In genomic region chr9:60873257-60874054, GRCm38 (mm10) we compare ENCODE assay signal across 15 mouse cellular contexts.
DNase-seq lines count a peak whose midpoint lies in the region; ATAC-seq and TF ChIP-seq lines count a peak whose summit lies in the region.
"Had no signal": no experiment of that assay in that cellular context is flagged by ENCODE, and none has a peak within 500 bp of the region (broad histone marks: within the 10 kb centered on the region; RNA-seq: fewer than 3 reads in every experiment).

No protein-coding gene starts in this region.

- peaks cover 1% of the 10 kb centered on the region; the same call in 1 of the 2 replicates for H3K79me2 ChIP-seq in heart, adult 2 months (replicated peaks; ENCODE audit: control insufficient read depth, insufficient read depth, low read length)

- TF ChIP-seq POLR2A in heart, adult 2 months (IDR thresholded peaks at IDR 0.05; ENCODE audit: insufficient read depth, low read depth, low read length): no peak

- no peak for TF ChIP-seq EP300 in heart, adult 2 months (IDR thresholded peaks at IDR 0.05; ENCODE audit: insufficient read depth, low read depth, low read length)
- TF ChIP-seq EP300 in liver, postnatal 0 days (IDR thresholded peaks at IDR 0.05; ENCODE audit: low read depth): no peak

- peak; percentile 72 for TF ChIP-seq CTCF in heart, adult 2 months (IDR thresholded peaks at IDR 0.05)
- TF ChIP-seq CTCF in liver, postnatal 0 days (IDR thresholded peaks at IDR 0.05; ENCODE audit: low read depth): peak; percentile 31; the same call in 1 of the 2 replicates
- TF ChIP-seq CTCF in intestine, postnatal 0 days (IDR thresholded peaks at IDR 0.05; ENCODE audit: low read depth): peak; percentile 45

- ATAC-seq in liver, postnatal 0 days: no peak
- no peak for ATAC-seq in liver, embryonic 11.5 days (replicated peaks; ENCODE audit: low FRiP score)
- ATAC-seq in intestine, postnatal 0 days: no peak
- no peak for ATAC-seq in inflammation-experienced regulatory T-cells, adult 6 months

- no peak overlapping the region for H3K4me2 ChIP-seq in liver, postnatal 0 days (ENCODE audit: low read depth, low read length)
- no peak overlapping the region for H3K4me2 ChIP-seq in liver, embryonic 11.5 days
- no peak overlapping the region for H3K4me2 ChIP-seq in intestine, postnatal 0 days (replicated peaks; ENCODE audit: low read depth)
- H3K4me2 ChIP-seq: neural tube, embryonic 12.5 days had no signal

- peaks cover 9% of the 10 kb centered on the region for H3K36me3 ChIP-seq in heart, adult 2 months (ENCODE audit: control insufficient read depth, insufficient read depth, low read length)
- peaks cover 10% of the 10 kb centered on the region; the same call in 1 of the 2 replicates for H3K36me3 ChIP-seq in liver, postnatal 0 days (replicated peaks; ENCODE audit: insufficient read depth, low read length)
- no peaks in the 10 kb centered on the region; the same call in 1 of the 2 replicates for H3K36me3 ChIP-seq in liver, embryonic 11.5 days (ENCODE audit: control insufficient read depth, insufficient read depth, low read length)
- H3K36me3 ChIP-seq in ES-E14 (ENCODE audit: control insufficient read depth, insufficient read depth, low read length, poor library complexity, severe bottlenecking): peaks cover 7% of the 10 kb centered on the region
- H3K36me3 ChIP-seq in intestine, postnatal 0 days (ENCODE audit: control insufficient read depth, insufficient read depth): peaks cover 85% of the 10 kb centered on the region

- in situ Hi-C loops in ES-E14 (cut with MboI; ENCODE audit: low sequenced_read_pairs in 2 of 2, unreplicated experiment in 2 of 2): no loop called here

- intact Hi-C loops in heart, adult 2 months (cut with DNase I): no loop called here

- no peak for DNase-seq in heart, adult 2 months
- no peak for DNase-seq in heart, adult 18-20 months
- no peak for DNase-seq in liver, postnatal 0 days
- DNase-seq in liver, embryonic 11.5 days (ENCODE audit: low spot score): no peak
- DNase-seq in ES-E14 (ENCODE audit: low read depth, low spot score): no peak
- DNase-seq in frontal cortex, postnatal 10 days (ENCODE audit: low spot score in 2 of 2): no peak
- DNase-seq: B cell, adult 2 months; cerebellum, adult 8-10 months; heart, postnatal 4 days; kidney, adult 9 months; liver; thymus, postnatal 4 days had no signal

- no peak overlapping the region for H3K9ac ChIP-seq in heart, adult 2 months (ENCODE audit: low read depth, low read length)
- H3K9ac ChIP-seq in liver, postnatal 0 days (replicated peaks): no peak overlapping the region
- H3K9ac ChIP-seq in liver, embryonic 11.5 days (ENCODE audit: low read depth, low read length): no peak overlapping the region
- H3K9ac ChIP-seq in ES-E14 (ENCODE audit: insufficient read depth, low read depth, low read length, poor library complexity, severe bottlenecking): no peak overlapping the region
- H3K9ac ChIP-seq in intestine, postnatal 0 days (ENCODE audit: low read depth, low read length): no peak overlapping the region
- H3K9ac ChIP-seq: neural tube, embryonic 12.5 days had no signal

- WGBS in heart, adult 2 months: 77% methylated on average over 13 of the region's 13 CpGs
- 83% methylated on average over 13 of the region's 13 CpGs for WGBS in liver, postnatal 0 days (ENCODE audit: insufficient replicate concordance)
- WGBS in liver, embryonic 11.5 days: 87% methylated on average over 13 of the region's 13 CpGs
- WGBS in intestine, postnatal 0 days: 73% methylated on average over 13 of the region's 13 CpGs

- no peaks in the 10 kb centered on the region for H3K27me3 ChIP-seq in heart, adult 2 months (ENCODE audit: control insufficient read depth, insufficient read depth, low read length)
- no peaks in the 10 kb centered on the region for H3K27me3 ChIP-seq in liver, postnatal 0 days (ENCODE audit: insufficient read depth, low read length)
- H3K27me3 ChIP-seq in liver, embryonic 11.5 days (replicated peaks; ENCODE audit: control insufficient read depth, insufficient read depth, low read length): no peaks in the 10 kb centered on the region
- H3K27me3 ChIP-seq in intestine, postnatal 0 days (replicated peaks; ENCODE audit: control insufficient read depth, insufficient read depth, low read length): no peaks in the 10 kb centered on the region
- H3K27me3 ChIP-seq: neural tube, embryonic 12.5 days had no signal

- peaks cover 1% of the 10 kb centered on the region; the same call in 1 of the 2 replicates for H3K4me1 ChIP-seq in heart, adult 2 months (ENCODE audit: control insufficient read depth, insufficient read depth, low read length)
- H3K4me1 ChIP-seq in liver, postnatal 0 days (ENCODE audit: insufficient read depth): no peaks in the 10 kb centered on the region
- no peaks in the 10 kb centered on the region for H3K4me1 ChIP-seq in liver, embryonic 11.5 days (replicated peaks; ENCODE audit: control insufficient read depth, insufficient read depth, low read length)
- peaks cover 3 to 6% of the 10 kb centered on the region in 2 experiments; a peak in 3 of 4 replicates for H3K4me1 ChIP-seq in ES-E14 (ENCODE audit: control insufficient read depth in 2 of 2, insufficient read depth in 2 of 2, low read length in 2 of 2, poor library complexity in 1 of 2)
- no peaks in the 10 kb centered on the region for H3K4me1 ChIP-seq in intestine, postnatal 0 days (replicated peaks; ENCODE audit: control insufficient read depth, insufficient read depth, low read length)

- H3K27ac ChIP-seq in heart, adult 2 months: no peak overlapping the region
- H3K27ac ChIP-seq in liver, postnatal 0 days (ENCODE audit: low read depth): no peak overlapping the region
- no peak overlapping the region for H3K27ac ChIP-seq in liver, embryonic 11.5 days (ENCODE audit: low read depth, low read length)
- H3K27ac ChIP-seq in ES-E14 (ENCODE audit: insufficient read depth, low read depth, low read length, poor library complexity, severe bottlenecking): no peak overlapping the region
- H3K27ac ChIP-seq in intestine, postnatal 0 days (ENCODE audit: low read depth, low read length): no peak overlapping the region
- H3K27ac ChIP-seq: neural tube, embryonic 12.5 days had no signal

- no peaks in the 10 kb centered on the region for H3K9me3 ChIP-seq in liver, postnatal 0 days (ENCODE audit: low read length)
- H3K9me3 ChIP-seq in liver, embryonic 11.5 days (ENCODE audit: control insufficient read depth, low read length): no peaks in the 10 kb centered on the region
- no peaks in the 10 kb centered on the region for H3K9me3 ChIP-seq in ES-E14 (ENCODE audit: control insufficient read depth, insufficient read depth, low read depth, low read length)
- H3K9me3 ChIP-seq in intestine, postnatal 0 days (ENCODE audit: control insufficient read depth): no peaks in the 10 kb centered on the region
- H3K9me3 ChIP-seq: neural tube, embryonic 12.5 days had no signal

- no peak overlapping the region for H3K4me3 ChIP-seq in heart, adult 2 months
- H3K4me3 ChIP-seq in liver, postnatal 0 days (ENCODE audit: low read depth, low read length): no peak overlapping the region
- no peak overlapping the region for H3K4me3 ChIP-seq in liver, embryonic 11.5 days (ENCODE audit: low read depth, low read length)
- no peak overlapping the region for H3K4me3 ChIP-seq in ES-E14 (ENCODE audit: insufficient read depth in 1 of 2, low read depth in 1 of 2, low read length in 2 of 2, poor library complexity in 1 of 2, severe bottlenecking in 1 of 2)
- H3K4me3 ChIP-seq in intestine, postnatal 0 days (ENCODE audit: low read depth, low read length): no peak overlapping the region
- H3K4me3 ChIP-seq: neural tube, embryonic 12.5 days had no signal

TF ChIP-seq in ES-E14, 5 proteins besides CTCF, POLR2A, EP300 and RAD21:
- no peak for TF ChIP-seq ZC3H11A (IDR thresholded peaks at IDR 0.05; ENCODE audit: borderline replicate concordance, low read depth, low read length)
- TF ChIP-seq HCFC1 (IDR thresholded peaks at IDR 0.05; ENCODE audit: borderline replicate concordance, insufficient read depth, low read length): no peak
- TF ChIP-seq ZNF384 (IDR thresholded peaks at IDR 0.05; ENCODE audit: low read depth, low read length): peak; percentile 97
- TF ChIP-seq MAFK (IDR thresholded peaks at IDR 0.05; ENCODE audit: insufficient read depth, low read depth, low read length): no peak
- TF ChIP-seq CHD2 (IDR thresholded peaks at IDR 0.05; ENCODE audit: low read depth, low read length): no peak
